Mouse (Mus musculus) midbrain, postnatal 0 days (tissue): ENCODE measurements around the gene Miox. TPM values are rescaled to one million over a fixed set of nuclear protein-coding genes. Genes with fewer than 3 reads are reported as not detected.

Experiments used
- ATAC-seq: fragments of 200-750 bp; cut with Nextera tagmentation; 2 replicates; pipeline ENCODE4 v1.8.0; 2017; ENCODE audit warnings: moderate number of reproducible peaks, mild to moderate bottlenecking, moderate TSS enrichment, moderate library complexity; ENCODE audit not compliant: low FRiP score
- DNase-seq: peaks from one replicate; pipeline ENCODE4 v3.0.0-alpha.2; 2015; ENCODE audit warnings: low spot score
- H3K27ac ChIP-seq: fragments of 300-500 bp; sonication (generic); 2 replicates; pipeline ENCODE4 v1.5.1; 2014; ENCODE audit warnings: low read depth, mild to moderate bottlenecking, low read length, mixed read lengths
- H3K27me3 ChIP-seq: fragments of 300-500 bp; sonication (generic); 2 replicates; pipeline ENCODE4 v1.6.1; 2014; ENCODE audit warnings: low read length, control low read depth, mixed read lengths; ENCODE audit not compliant: insufficient read depth
- H3K36me3 ChIP-seq: fragments of 300-500 bp; sonication (generic); 2 replicates; pipeline ENCODE4 v1.6.1; 2014; ENCODE audit warnings: low read length, control low read depth, mixed read lengths; ENCODE audit not compliant: insufficient read depth
- H3K4me1 ChIP-seq: fragments of 300-500 bp; sonication (generic); 2 replicates; pipeline ENCODE4 v1.6.1; 2014; ENCODE audit warnings: mild to moderate bottlenecking, control low read depth, antibody characterized with exemption, low read length, mixed read lengths; ENCODE audit not compliant: insufficient read depth
- H3K4me2 ChIP-seq: fragments of 300-500 bp; sonication (generic); 2 replicates; pipeline ENCODE4 v1.6.1; 2014; ENCODE audit warnings: low read depth, mild to moderate bottlenecking, low read length, mixed read lengths; ENCODE audit not compliant: poor library complexity, severe bottlenecking
- H3K4me3 ChIP-seq: fragments of 300-500 bp; sonication (generic); 2 replicates; pipeline ENCODE4 v1.5.1; 2014; ENCODE audit warnings: low read depth, mild to moderate bottlenecking, low read length, moderate library complexity
- H3K9ac ChIP-seq: fragments of 300-500 bp; sonication (generic); replicated peaks from 2 replicates; pipeline ENCODE4 v1.6.1; 2014; ENCODE audit warnings: mild to moderate bottlenecking, low read length, moderate library complexity, mixed read lengths; ENCODE audit not compliant: poor library complexity, severe bottlenecking
- H3K9me3 ChIP-seq: fragments of 300-500 bp; sonication (generic); 2 replicates; pipeline ENCODE4 v1.6.1; 2016; ENCODE audit warnings: low read length, control low read depth
- CTCF ChIP-seq: IDR thresholded peaks from 2 replicates; pipeline ENCODE4 v1.5.1; 2016; ENCODE audit warnings: antibody characterized with exemption, mild to moderate bottlenecking
- WGBS: fragments of 180-500 bp; shearing (Covaris S2); extraction: QIAGEN DNeasy Blood & Tissue Kit; methylation state at CpG from one replicate; pipeline ENCODE4 v1.1.7; 2014; 5-methylcytosine and 5-hydroxymethylcytosine counted together
- polyA plus RNA-seq: library from polyadenylated mRNA; unstranded; fragments of >200 nt; fragmentation: Nextera tagmentation; extraction: Ambion mirVana; gene quantifications from 2 replicates; pipeline ENCODE4 v1.2.1, GENCODE M21; 2015
- total RNA-seq: library from RNA; depleted of rRNA; stranded (reverse); fragments of >200 nt; gene quantifications from 2 replicates; pipeline ENCODE4 v1.2.3, GENCODE M21; 2014; rRNA removed

The Miox gene
- total RNA-seq (not detected in 2 replicates), polyA plus RNA-seq (not detected in 2 replicates)

- Histone ChIP-seq H3K9ac (no peak within 1 kb of the TSS), H3K27me3 (no peaks in the 10 kb centered on the region), H3K4me2 (no peak within 1 kb of the TSS), H3K9me3 (no peaks in the 10 kb centered on the region), H3K4me1 (no peaks in the 10 kb centered on the region), H3K27ac (no peak within 1 kb of the TSS), H3K36me3 (no peaks in the 10 kb centered on the region), H3K4me3 (no peak within 1 kb of the TSS)
- DNase-seq (no peak), ATAC-seq (no peak)
- WGBS = 85% methylated on average over 7 of the region's 7 CpGs
- TF ChIP-seq CTCF = no peak
Measured at GRCm38 (mm10) chr15:89334271-89334670, at the start of gene Miox. TSS of gene Miox (plus strand) at chr15:89334398.

GRCm38 (mm10) chr15:89285004-89285403, 49.2 kb upstream of the Miox start:
- Histone ChIP-seq H3K27me3 (no peaks in the 10 kb centered on the region), H3K36me3 (peaks cover 82% of the 10 kb centered on the region), H3K9me3 (no peaks in the 10 kb centered on the region), H3K9ac (no peak overlapping the region), H3K27ac (no peak overlapping the region), H3K4me2 (no peak overlapping the region), H3K4me3 (no peak overlapping the region), H3K4me1 (no peaks in the 10 kb centered on the region)
- no peak for ATAC-seq
- no peak for TF ChIP-seq CTCF
- no peak for DNase-seq

- Histone ChIP-seq H3K9me3 (no peaks in the 10 kb centered on the region), H3K4me3 (no peak overlapping the region), H3K27ac (no peak overlapping the region), H3K36me3 (peaks cover 79% of the 10 kb centered on the region), H3K4me2 (no peak overlapping the region), H3K9ac (no peak overlapping the region), H3K4me1 (no peaks in the 10 kb centered on the region), H3K27me3 (no peaks in the 10 kb centered on the region)
- ATAC-seq = no peak
- TF ChIP-seq CTCF = no peak
- WGBS = 95% methylated on average over 5 of the region's 5 CpGs
- no peak for DNase-seq
Measured at GRCm38 (mm10) chr15:89285478-89285877, 48.7 kb upstream of the Miox start.

GRCm38 (mm10) chr15:89286114-89286513, 48.1 kb upstream of the Miox start:
- ATAC-seq (no peak), DNase-seq (no peak)
- no peak overlapping the region for H3K27ac ChIP-seq
- WGBS = 80% methylated on average over 7 of the region's 7 CpGs
- peaks cover 78% of the 10 kb centered on the region for H3K36me3 ChIP-seq
- no peak overlapping the region for H3K4me3 ChIP-seq
- TF ChIP-seq CTCF = no peak
- no peak overlapping the region for H3K4me2 ChIP-seq
- H3K9me3 ChIP-seq = no peaks in the 10 kb centered on the region
- no peak overlapping the region for H3K9ac ChIP-seq
- no peaks in the 10 kb centered on the region for H3K27me3 ChIP-seq
- H3K4me1 ChIP-seq = no peaks in the 10 kb centered on the region

- Histone ChIP-seq H3K4me2 (no peak overlapping the region), H3K4me3 (no peak overlapping the region), H3K9ac (no peak overlapping the region), H3K9me3 (no peaks in the 10 kb centered on the region), H3K27ac (no peak overlapping the region), H3K27me3 (no peaks in the 10 kb centered on the region), H3K36me3 (peaks cover 73% of the 10 kb centered on the region), H3K4me1 (no peaks in the 10 kb centered on the region)
- TF ChIP-seq CTCF = no peak
- no peak for DNase-seq
- ATAC-seq = no peak
- WGBS = 77% methylated on average over 5 of the region's 5 CpGs
Measured at GRCm38 (mm10) chr15:89286582-89286981, 47.6 kb upstream of the Miox start.

GRCm38 (mm10) chr15:89288227-89288767, 45.9 kb upstream of the Miox start:
- Histone ChIP-seq H3K9ac (no peak overlapping the region), H3K27me3 (no peaks in the 10 kb centered on the region), H3K4me3 (no peak overlapping the region), H3K36me3 (peaks cover 64% of the 10 kb centered on the region), H3K4me1 (no peaks in the 10 kb centered on the region), H3K4me2 (no peak overlapping the region), H3K9me3 (no peaks in the 10 kb centered on the region), H3K27ac (0 out of 2 replicates have a peak overlapping the region, but pooled peaks have one; percentile 18)
- no peak for TF ChIP-seq CTCF
- DNase-seq (no peak), ATAC-seq (0 out of 2 replicates have a peak, but pooled peaks have one; percentile 15)
- 89% methylated on average over 23 of the region's 23 CpGs for WGBS
